Mouse (Mus musculus): ENCODE measurements around the gene Ttc22. TPM values are rescaled to one million over a fixed set of nuclear protein-coding genes. Genes with fewer than 3 reads are reported as not detected.
A peak's percentile ranks its signal among the peaks of the same experiment; 100 is the strongest.

Ttc22 gene
- polyA plus RNA-seq, 1 experiment: 0.04 TPM

GRCm38 (mm10) chr4:106582428-106583153, 39.6 kb upstream of the Ttc22 start:
- no peak overlapping the region for H3ac ChIP-seq (ENCODE audit: control insufficient read depth, insufficient read length)
- peaks cover 29% of the 10 kb centered on the region for H3K36me3 ChIP-seq (ENCODE audit: control insufficient read depth, insufficient read depth)
- no peak overlapping the region for H3K4me3 ChIP-seq
- no peak overlapping the region for H3K4me2 ChIP-seq (ENCODE audit: low read depth)
- H3K27me3 ChIP-seq (ENCODE audit: control insufficient read depth, insufficient read depth, insufficient read length): no peaks in the 10 kb centered on the region
- H3K79me2 ChIP-seq (ENCODE audit: control insufficient read depth, insufficient read depth): no peaks in the 10 kb centered on the region
- TF ChIP-seq USF1 (IDR thresholded peaks at IDR 0.05; ENCODE audit: low read depth) (no peak), MAX (IDR thresholded peaks at IDR 0.05; ENCODE audit: low read depth) (no peak), SRF (IDR thresholded peaks at IDR 0.05; ENCODE audit: control insufficient read depth, insufficient read length, low read depth) (no peak), MYOG (IDR thresholded peaks at IDR 0.05; ENCODE audit: control insufficient read depth in 1 of 3, insufficient read depth in 1 of 3, insufficient read length in 2 of 3, low read depth in 2 of 3) (no peak), POLR2AphosphoS2 (IDR thresholded peaks at IDR 0.05; ENCODE audit: insufficient read length, low read depth) (no peak), TCF12 (IDR thresholded peaks at IDR 0.05; ENCODE audit: insufficient read depth, poor library complexity, severe bottlenecking) (no peak)

- H3K79me2 ChIP-seq (ENCODE audit: control insufficient read depth, insufficient read depth): no peaks in the 10 kb centered on the region
- no peak overlapping the region for H3ac ChIP-seq (ENCODE audit: control insufficient read depth, insufficient read length)
- H3K27me3 ChIP-seq (ENCODE audit: control insufficient read depth, insufficient read depth, insufficient read length): no peaks in the 10 kb centered on the region
- H3K4me2 ChIP-seq (ENCODE audit: low read depth): peak overlapping the region; percentile 18
- TF ChIP-seq MYOD1 (IDR thresholded peaks at IDR 0.05; ENCODE audit: control insufficient read depth in 1 of 3, insufficient read length in 2 of 3, low read depth in 2 of 3) (peak in 2 of 3 experiments; percentile 62 to 88), MYOG (IDR thresholded peaks at IDR 0.05; ENCODE audit: control insufficient read depth in 1 of 3, insufficient read depth in 1 of 3, insufficient read length in 2 of 3, low read depth in 2 of 3) (peak in 1 of 3 experiments; percentile 66), TCF12 (IDR thresholded peaks at IDR 0.05; ENCODE audit: insufficient read depth, poor library complexity, severe bottlenecking) (no peak)
- no peak overlapping the region for H3K4me3 ChIP-seq
- H3K36me3 ChIP-seq (ENCODE audit: control insufficient read depth, insufficient read depth): peaks cover 27% of the 10 kb centered on the region
Observed at GRCm38 (mm10) chr4:106584665-106585064, 37.6 kb upstream of the Ttc22 start.

- H3K36me3 ChIP-seq (ENCODE audit: control insufficient read depth, insufficient read depth): peaks cover 22% of the 10 kb centered on the region
- no peak overlapping the region for H3K4me3 ChIP-seq
- TF ChIP-seq MYOG (IDR thresholded peaks at IDR 0.05; ENCODE audit: control insufficient read depth in 1 of 3, insufficient read depth in 1 of 3, insufficient read length in 2 of 3, low read depth in 2 of 3) (no peak), TCF12 (IDR thresholded peaks at IDR 0.05; ENCODE audit: insufficient read depth, poor library complexity, severe bottlenecking) (no peak), MAX (IDR thresholded peaks at IDR 0.05; ENCODE audit: low read depth) (no peak)
- H3ac ChIP-seq (ENCODE audit: control insufficient read depth, insufficient read length): no peak overlapping the region
- no peaks in the 10 kb centered on the region for H3K27me3 ChIP-seq (ENCODE audit: control insufficient read depth, insufficient read depth, insufficient read length)
- no peak overlapping the region for H3K4me2 ChIP-seq (ENCODE audit: low read depth)
- H3K79me2 ChIP-seq (ENCODE audit: control insufficient read depth, insufficient read depth): no peaks in the 10 kb centered on the region
Observed at GRCm38 (mm10) chr4:106587075-106587474, 35.2 kb upstream of the Ttc22 start.

- TF ChIP-seq MYOD1 (IDR thresholded peaks at IDR 0.05; ENCODE audit: control insufficient read depth in 1 of 3, insufficient read length in 2 of 3, low read depth in 2 of 3): peak in 1 of 3 experiments; percentile 40
- TF ChIP-seq SRF (IDR thresholded peaks at IDR 0.05; ENCODE audit: control insufficient read depth, insufficient read length, low read depth): no peak
- TF ChIP-seq MAX (IDR thresholded peaks at IDR 0.05; ENCODE audit: low read depth): no peak
- peak; percentile 33 for TF ChIP-seq POLR2AphosphoS2 (IDR thresholded peaks at IDR 0.05; ENCODE audit: insufficient read length, low read depth)
- Histone ChIP-seq H3K27me3 (ENCODE audit: control insufficient read depth, insufficient read depth, insufficient read length) (no peaks in the 10 kb centered on the region), H3ac (ENCODE audit: control insufficient read depth, insufficient read length) (no peak overlapping the region), H3K4me2 (ENCODE audit: low read depth) (no peak overlapping the region), H3K79me2 (ENCODE audit: control insufficient read depth, insufficient read depth) (no peaks in the 10 kb centered on the region), H3K4me3 (no peak overlapping the region), H3K36me3 (ENCODE audit: control insufficient read depth, insufficient read depth) (peaks cover 12% of the 10 kb centered on the region)
Observed at GRCm38 (mm10) chr4:106590142-106590541, 32.1 kb upstream of the Ttc22 start.

GRCm38 (mm10) chr4:106590871-106591270, 31.4 kb upstream of the Ttc22 start:
- Histone ChIP-seq H3K4me3 (no peak overlapping the region), H3ac (ENCODE audit: control insufficient read depth, insufficient read length) (no peak overlapping the region), H3K79me2 (ENCODE audit: control insufficient read depth, insufficient read depth) (no peaks in the 10 kb centered on the region), H3K27me3 (ENCODE audit: control insufficient read depth, insufficient read depth, insufficient read length) (no peaks in the 10 kb centered on the region), H3K36me3 (ENCODE audit: control insufficient read depth, insufficient read depth) (peaks cover 12% of the 10 kb centered on the region), H3K4me2 (ENCODE audit: low read depth) (no peak overlapping the region)
- TF ChIP-seq USF1 (IDR thresholded peaks at IDR 0.05; ENCODE audit: low read depth): no peak
- TF ChIP-seq POLR2A (IDR thresholded peaks at IDR 0.05; ENCODE audit: insufficient read length, low read depth): no peak
- no peak for TF ChIP-seq MYOD1 (IDR thresholded peaks at IDR 0.05; ENCODE audit: control insufficient read depth in 1 of 3, insufficient read length in 2 of 3, low read depth in 2 of 3)
- no peak for TF ChIP-seq CEBPB (IDR thresholded peaks at IDR 0.05; ENCODE audit: insufficient read depth, poor library complexity, severe bottlenecking)
- no peak for TF ChIP-seq POLR2AphosphoS2 (IDR thresholded peaks at IDR 0.05; ENCODE audit: insufficient read length, low read depth)
- TF ChIP-seq MAX (IDR thresholded peaks at IDR 0.05; ENCODE audit: low read depth): no peak
- no peak for TF ChIP-seq TCF12 (IDR thresholded peaks at IDR 0.05; ENCODE audit: insufficient read depth, poor library complexity, severe bottlenecking)
- no peak for TF ChIP-seq REST (IDR thresholded peaks at IDR 0.05; ENCODE audit: insufficient read depth, insufficient read length)
- TF ChIP-seq SRF (IDR thresholded peaks at IDR 0.05; ENCODE audit: control insufficient read depth, insufficient read length, low read depth): no peak
- TF ChIP-seq MYOG (IDR thresholded peaks at IDR 0.05; ENCODE audit: control insufficient read depth in 1 of 3, insufficient read depth in 1 of 3, insufficient read length in 2 of 3, low read depth in 2 of 3): no peak
- TF ChIP-seq E2F4 (IDR thresholded peaks at IDR 0.05; ENCODE audit: insufficient read depth): no peak
- TF ChIP-seq TCF3 (IDR thresholded peaks at IDR 0.05; ENCODE audit: insufficient read length, low read depth): no peak
